Comparison of ENCODE assay signal across 16 mouse cellular contexts in the genomic region with DNA sequence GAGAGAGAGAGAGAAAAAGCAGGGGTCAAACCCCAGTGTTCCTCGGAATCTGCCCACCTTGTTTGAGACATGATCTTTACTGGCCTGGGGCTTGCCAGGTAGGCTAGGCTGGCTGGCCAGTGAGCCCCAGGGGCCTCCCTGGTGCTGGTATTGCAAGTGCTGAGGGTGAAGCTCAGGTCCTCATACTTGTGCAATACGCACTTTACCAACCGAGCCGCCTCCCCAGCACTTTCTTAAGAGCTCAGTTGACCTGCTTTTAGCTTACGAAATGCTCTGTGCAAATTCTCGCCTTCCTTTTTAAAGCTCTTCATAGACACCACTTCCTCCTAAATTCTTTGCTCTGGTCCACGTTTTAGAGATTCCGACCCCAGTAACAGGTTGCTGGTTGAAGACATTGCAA. TPM values are rescaled to one million over a fixed set of nuclear protein-coding genes. Genes with fewer than 3 reads are reported as not detected.
A peak's percentile ranks its signal among the peaks of the same experiment; 100 is the strongest.
DNase-seq lines count a peak whose midpoint lies in the region; ATAC-seq and TF ChIP-seq lines count a peak whose summit lies in the region.
"Had no signal": no experiment of that assay in that cellular context is flagged by ENCODE, and none has a peak within 500 bp of the region (broad histone marks: within the 10 kb centered on the region; RNA-seq: fewer than 3 reads in every experiment).

No protein-coding gene starts in this region.

- peaks cover 4% of the 10 kb centered on the region for H3K4me1 ChIP-seq in liver, adult 2 months (ENCODE audit: control insufficient read depth, insufficient read depth, low read length)
- peaks cover 7% of the 10 kb centered on the region for H3K4me1 ChIP-seq in bone marrow, adult 2 months (ENCODE audit: control insufficient read depth, insufficient read depth, low read length)
- peaks cover 16% of the 10 kb centered on the region for H3K4me1 ChIP-seq in forebrain, embryonic 10.5 days
- 0 out of 2 replicates have a peak, but pooled peaks cover 7% of the 10 kb centered on the region for H3K4me1 ChIP-seq in kidney, embryonic 15.5 days

- H3K4me2 ChIP-seq in kidney, embryonic 15.5 days: no peak overlapping the region
- H3K4me2 ChIP-seq: heart, embryonic 15.5 days; lung, embryonic 14.5 days; midbrain, embryonic 12.5 days had no signal

- peak; percentile 10 for DNase-seq in liver, adult 2 months (ENCODE audit: extremely low read depth, low read depth, low spot score)
- DNase-seq in liver: no peak
- DNase-seq in gonadal fat pad, adult 2 months (ENCODE audit: low read depth): peak; percentile 46
- DNase-seq in lung, postnatal 4 days: peak; percentile 54 to 70
- DNase-seq in right cerebral cortex, postnatal 25 days: no peak
- no peak for DNase-seq in forebrain, embryonic 10.5 days (ENCODE audit: extremely low spot score, low spot score)
- DNase-seq: cerebellum, adult 18-20 months; forebrain, postnatal 0 days; lung, embryonic 14.5 days; thymus, adult 18-20 months had no signal

- no peaks in the 10 kb centered on the region for H3K9me3 ChIP-seq in forebrain, embryonic 10.5 days
- H3K9me3 ChIP-seq in kidney, embryonic 15.5 days (replicated peaks): no peaks in the 10 kb centered on the region
- H3K9me3 ChIP-seq: heart, embryonic 15.5 days; midbrain, embryonic 12.5 days had no signal

- no peak for TF ChIP-seq CTCF in liver, adult 2 months (IDR thresholded peaks at IDR 0.05; ENCODE audit: low read depth, low read length)
- TF ChIP-seq CTCF in bone marrow, adult 2 months (IDR thresholded peaks at IDR 0.05; ENCODE audit: control insufficient read depth, insufficient read depth, low read length): no peak

- H3K27ac ChIP-seq in liver, adult 2 months (replicated peaks; ENCODE audit: insufficient read depth, low read depth, low read length): no peak overlapping the region
- peak overlapping the region; percentile 52 for H3K27ac ChIP-seq in bone marrow, adult 2 months (ENCODE audit: control insufficient read depth, insufficient read depth, low read depth, low read length, poor library complexity)
- no peak overlapping the region for H3K27ac ChIP-seq in forebrain, embryonic 10.5 days
- H3K27ac ChIP-seq in kidney, embryonic 15.5 days: no peak overlapping the region
- H3K27ac ChIP-seq: heart, adult 2 months; heart, embryonic 15.5 days; midbrain, embryonic 12.5 days had no signal

- WGBS in liver, adult 2 months: 77% methylated on average over 8 of the region's 8 CpGs
- WGBS in bone marrow, adult 2 months: 51% methylated on average over 8 of the region's 8 CpGs
- 92% methylated on average over 8 of the region's 8 CpGs for WGBS in forebrain, embryonic 10.5 days
- 85% methylated on average over 8 of the region's 8 CpGs for WGBS in kidney, embryonic 15.5 days

- no peak overlapping the region for H3K9ac ChIP-seq in liver, adult 2 months (ENCODE audit: low read depth, low read length)
- H3K9ac ChIP-seq in kidney, embryonic 15.5 days: no peak overlapping the region
- H3K9ac ChIP-seq: forebrain, postnatal 0 days; heart, embryonic 15.5 days; lung, embryonic 14.5 days; midbrain, embryonic 12.5 days had no signal

- no peaks in the 10 kb centered on the region for H3K36me3 ChIP-seq in liver, adult 2 months (ENCODE audit: control insufficient read depth, insufficient read depth, low read length)
- peaks cover 8% of the 10 kb centered on the region for H3K36me3 ChIP-seq in forebrain, embryonic 10.5 days (replicated peaks)
- H3K36me3 ChIP-seq in kidney, embryonic 15.5 days: no peaks in the 10 kb centered on the region
- H3K36me3 ChIP-seq: heart, embryonic 15.5 days; midbrain, embryonic 12.5 days had no signal

- no peak overlapping the region for H3K4me3 ChIP-seq in liver, adult 2 months (ENCODE audit: insufficient read depth, low read depth, low read length)
- no peak overlapping the region for H3K4me3 ChIP-seq in bone marrow, adult 2 months (replicated peaks; ENCODE audit: control insufficient read depth, low read depth, low read length)
- no peak overlapping the region for H3K4me3 ChIP-seq in forebrain, embryonic 10.5 days
- H3K4me3 ChIP-seq in kidney, embryonic 15.5 days (replicated peaks): no peak overlapping the region
- H3K4me3 ChIP-seq: heart, adult 2 months; heart, embryonic 15.5 days; midbrain, embryonic 12.5 days had no signal

- no peak for TF ChIP-seq POLR2A in liver, adult 2 months (IDR thresholded peaks at IDR 0.05; ENCODE audit: extremely low read depth, insufficient read depth, low read length)
- no peak for TF ChIP-seq POLR2A in bone marrow, adult 2 months (IDR thresholded peaks at IDR 0.05; ENCODE audit: borderline replicate concordance, control insufficient read depth, low read depth, low read length)

- ATAC-seq in kidney, embryonic 15.5 days (replicated peaks; ENCODE audit: low FRiP score): no peak
- ATAC-seq: CD4-positive, CD25-positive, alpha-beta regulatory T cell, adult 4 months; forebrain, postnatal 0 days had no signal

- H3K27me3 ChIP-seq in liver, adult 2 months (ENCODE audit: control insufficient read depth, insufficient read depth, low read length): no peaks in the 10 kb centered on the region
- no peaks in the 10 kb centered on the region for H3K27me3 ChIP-seq in forebrain, embryonic 10.5 days (ENCODE audit: poor library complexity, severe bottlenecking)
- H3K27me3 ChIP-seq in kidney, embryonic 15.5 days: no peaks in the 10 kb centered on the region
- H3K27me3 ChIP-seq: heart, embryonic 15.5 days; midbrain, embryonic 12.5 days had no signal

- H3K79me2 ChIP-seq in liver, adult 2 months (ENCODE audit: control insufficient read depth, insufficient read depth, low read length): peaks cover 30% of the 10 kb centered on the region

RNA-seq across cellular contexts. Expression of a gene that starts 9.0 kb away (rescaled TPM):
- 4.0 and 6.1 TPM in 2 replicates for total RNA-seq in liver, adult 2 months (2014; rRNA removed)
- polyA plus RNA-seq in liver, adult 2 months (2012; rRNA removed): 4.6 and 4.7 TPM in 2 replicates
- polyA plus RNA-seq in bone marrow, adult 2 months (2011; ENCODE audit: insufficient read depth, insufficient read length, low replicate concordance, missing spikeins): 4.3 and 5.5 TPM in 2 replicates
- 11.7 and 13.1 TPM in 2 replicates for polyA plus RNA-seq in gonadal fat pad, adult 2 months (2012; rRNA removed)
- 5.5 and 5.7 TPM in 2 replicates for polyA plus RNA-seq in forebrain, embryonic 10.5 days (2016; fragmentation: Nextera tagmentation; extraction: Ambion mirVana)
- 5.4 and 5.8 TPM in 2 replicates for polyA plus RNA-seq in kidney, embryonic 15.5 days (2015; fragmentation: Nextera tagmentation; extraction: Ambion mirVana)

Comparison
In these comparisons a context has a peak if more than half of its experiments do, and no peak if none do; other contexts are left out.
1. DNase-seq: peak in liver, adult 2 months (single experiment), gonadal fat pad, adult 2 months (single experiment) and lung, postnatal 4 days (2 of 2); none in liver (single experiment), right cerebral cortex, postnatal 25 days (single experiment) and forebrain, embryonic 10.5 days (single experiment).